Mouse (Mus musculus) embryo, embryonic 10 days (tissue): Measurements from ENCODE around the gene Gm29423.
"Not testable (repeated sequence)": the region's sequence is repeated elsewhere in the genome, so short reads cannot be mapped to it uniquely, and the experiment has no call there.

Experiments
- DNase-seq: peaks from one replicate; pipeline ENCODE4 v3.0.0-alpha.2; 2015; ENCODE audit warnings: low spot score

The Gm29423 gene

GRCm38 (mm10) chrY:70303187-70303586 lies at the start of gene Gm29423, which contains the start of gene Gm29644:
Gene Gm29423, minus strand, starts transcription at chrY:70303287.
Gene Gm29644, minus strand, starts transcription at chrY:70303343.
- not testable (repeated sequence) for DNase-seq

- DNase-seq = not testable (repeated sequence)
These were observed 29.5 kb downstream of the Gm29423 start, which contains the start of gene Gm21118 for GRCm38 (mm10) chrY:70273542-70273941. Gene Gm21118, minus strand, starts transcription at chrY:70273642.
